32 mouse cellular contexts compared by ENCODE assay signal in the genomic region with DNA sequence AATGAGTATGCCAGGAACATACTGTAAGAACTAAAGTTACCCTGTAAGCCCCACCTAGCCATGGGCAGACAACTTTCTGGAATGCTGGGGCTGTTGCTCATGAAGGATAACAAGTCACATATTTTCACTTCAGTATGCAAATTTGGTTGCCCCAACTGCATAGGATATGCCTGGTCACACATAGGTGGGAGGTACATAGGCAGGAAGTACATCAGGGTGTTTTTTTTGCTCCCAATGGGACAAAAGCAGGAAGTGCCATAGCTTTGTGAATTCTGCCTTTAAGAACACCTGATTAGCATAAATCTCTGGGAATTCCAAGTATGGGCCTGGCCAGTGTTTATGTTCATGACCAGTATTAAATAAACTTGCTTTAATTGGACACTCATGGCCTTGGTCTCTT. TPM values are rescaled to one million over a fixed set of nuclear protein-coding genes. Genes with fewer than 3 reads are reported as not detected.
"Had no signal": no experiment of that assay in that cellular context is flagged by ENCODE, and none has a peak within 500 bp of the region (broad histone marks: within the 10 kb centered on the region; RNA-seq: fewer than 3 reads in every experiment).

No protein-coding gene starts in this region.

RNA-seq across cellular contexts. Expression of gene Clca4b, which starts 1.3 kb away (rescaled TPM):
- total RNA-seq: gastrocnemius, adult 18-20 months; gastrocnemius, adult 8-10 months; gastrocnemius, postnatal 14 days; gastrocnemius, postnatal 36 days; heart, adult 2 months; heart, postnatal 14 days; heart, postnatal 36 days; hematopoietic stem cell, adult 5-6 weeks; hindbrain, postnatal 0 days; layer of hippocampus, adult 2 months; layer of hippocampus, postnatal 10 days; layer of hippocampus, postnatal 25 days; left cerebral cortex, adult 2 months; left cerebral cortex, postnatal 14 days; left cerebral cortex, postnatal 36 days had no signal
- polyA plus RNA-seq: heart, adult 2 months; heart, embryonic 11.5 days; heart, embryonic 13.5 days; heart, embryonic 15.5 days; heart, postnatal 0 days; hindbrain, embryonic 11.5 days; hindbrain, embryonic 13.5 days; hindbrain, embryonic 15.5 days; kidney, embryonic 15.5 days; limb, embryonic 10.5 days; limb, embryonic 12.5 days; limb, embryonic 14.5 days; liver, embryonic 11.5 days; liver, embryonic 13.5 days; liver, embryonic 15.5 days had no signal

RNA-seq across cellular contexts. Expression of gene Clca4a, which starts 41.2 kb away (rescaled TPM):
- total RNA-seq: gastrocnemius, postnatal 14 days; gastrocnemius, postnatal 36 days; heart, adult 2 months; heart, postnatal 14 days; heart, postnatal 36 days; hematopoietic stem cell, adult 5-6 weeks; hindbrain, postnatal 0 days; layer of hippocampus, adult 2 months; layer of hippocampus, postnatal 10 days; layer of hippocampus, postnatal 25 days; left cerebral cortex, adult 2 months; left cerebral cortex, postnatal 14 days; left cerebral cortex, postnatal 36 days had no signal
- polyA plus RNA-seq: gonadal fat pad, adult 2 months; heart, adult 2 months; heart, embryonic 11.5 days; heart, embryonic 13.5 days; heart, embryonic 15.5 days; heart, postnatal 0 days; hindbrain, embryonic 11.5 days; hindbrain, embryonic 13.5 days; hindbrain, postnatal 0 days; intestine, embryonic 14.5 days; kidney, adult 2 months; kidney, embryonic 15.5 days; limb, embryonic 10.5 days; limb, embryonic 12.5 days; limb, embryonic 14.5 days; liver, embryonic 11.5 days; liver, embryonic 13.5 days; liver, embryonic 15.5 days had no signal
